Mouse (Mus musculus): Measurements from ENCODE around the gene Sesn1.

- TF ChIP-seq CTCF (IDR thresholded peaks at IDR 0.05; ENCODE audit: control insufficient read depth, insufficient read depth, low read length): no peak
- TF ChIP-seq POLR2A (IDR thresholded peaks at IDR 0.05; ENCODE audit: borderline replicate concordance, control insufficient read depth, low read depth, low read length): no peak
Observed at GRCm38 (mm10) chr10:41930966-41931365, 121.2 kb downstream of the Sesn1 start.
